Mouse (Mus musculus) lung, embryonic 16.5 days (tissue): Measurements from ENCODE around the gene Kirrel3. TPM values are rescaled to one million over a fixed set of nuclear protein-coding genes. Genes with fewer than 3 reads are reported as not detected.

Source experiments
- ATAC-seq: fragments of 200-750 bp; cut with Nextera tagmentation; 2 replicates; pipeline ENCODE4 v1.8.0; 2017; ENCODE audit warnings: low read depth, mild to moderate bottlenecking, moderate library complexity
- H3K27ac ChIP-seq: fragments of 300-500 bp; sonication (generic); 2 replicates; pipeline ENCODE4 v1.5.1; 2014; ENCODE audit warnings: mild to moderate bottlenecking, control low read depth, low read length
- H3K27me3 ChIP-seq: fragments of 300-500 bp; sonication (generic); 2 replicates; pipeline ENCODE4 v1.6.1; 2014; ENCODE audit warnings: low read depth, low read length, mixed read lengths; ENCODE audit not compliant: control insufficient read depth, insufficient read depth
- H3K36me3 ChIP-seq: fragments of 300-500 bp; sonication (generic); 2 replicates; pipeline ENCODE4 v1.6.1; 2014; ENCODE audit warnings: low read length; ENCODE audit not compliant: control insufficient read depth, insufficient read depth
- H3K4me1 ChIP-seq: fragments of 300-500 bp; sonication (generic); replicated peaks from 2 replicates; pipeline ENCODE4 v1.6.1; 2014; ENCODE audit warnings: low read length, mixed read lengths; ENCODE audit not compliant: control insufficient read depth, insufficient read depth
- H3K4me2 ChIP-seq: fragments of 300-500 bp; sonication (generic); 2 replicates; pipeline ENCODE4 v1.6.1; 2014; ENCODE audit warnings: low read depth, low read length, control low read depth
- H3K4me3 ChIP-seq: fragments of 300-500 bp; sonication (generic); 2 replicates; pipeline ENCODE4 v1.5.1; 2014; ENCODE audit warnings: mild to moderate bottlenecking, low read length, control low read depth
- H3K9ac ChIP-seq: fragments of 300-500 bp; sonication (generic); 2 replicates; pipeline ENCODE4 v1.6.1; 2014; ENCODE audit warnings: low read length, control low read depth
- H3K9me3 ChIP-seq: fragments of 300-500 bp; sonication (generic); 2 replicates; pipeline ENCODE4 v1.6.1; 2016; ENCODE audit warnings: low read length; ENCODE audit not compliant: control insufficient read depth
- WGBS: fragments of 180-500 bp; shearing (Covaris S2); extraction: QIAGEN DNeasy Blood & Tissue Kit; methylation state at CpG from one replicate; pipeline ENCODE4 v1.1.7; 2014; 5-methylcytosine and 5-hydroxymethylcytosine counted together
- polyA plus RNA-seq: library from polyadenylated mRNA; unstranded; fragments of >200 nt; fragmentation: Nextera tagmentation; extraction: Ambion mirVana; gene quantifications from 2 replicates; pipeline ENCODE4 v1.2.1, GENCODE M21; 2015

The Kirrel3 gene
- polyA plus RNA-seq, 1 experiment from 2014 or later, result 1.2 TPM

- 39% methylated on average over 1 of the region's 1 CpGs for WGBS
- Histone ChIP-seq H3K27me3 (no peaks in the 10 kb centered on the region), H3K4me3 (no peak overlapping the region), H3K36me3 (no peaks in the 10 kb centered on the region), H3K9me3 (no peaks in the 10 kb centered on the region), H3K4me1 (no peaks in the 10 kb centered on the region; the same call in 1 of the 2 replicates), H3K9ac (no peak overlapping the region), H3K27ac (no peak overlapping the region), H3K4me2 (no peak overlapping the region)
- ATAC-seq, result peak; percentile 75
Measured at GRCm38 (mm10) chr9:34667182-34667581, 181.5 kb downstream of the Kirrel3 start.

- 56% methylated on average over 2 of the region's 2 CpGs for WGBS
- no peak for ATAC-seq
Measured at GRCm38 (mm10) chr9:34670906-34671305, 185.2 kb downstream of the Kirrel3 start.

GRCm38 (mm10) chr9:34686798-34687197 lies 201.1 kb downstream of the Kirrel3 start:
- no peak overlapping the region for H3K27ac ChIP-seq
- no peak for ATAC-seq
- no peak overlapping the region for H3K4me3 ChIP-seq
- no peaks in the 10 kb centered on the region for H3K4me1 ChIP-seq
- H3K9ac ChIP-seq, result no peak overlapping the region
- WGBS, result 81% methylated on average over 6 of the region's 6 CpGs
- no peaks in the 10 kb centered on the region for H3K36me3 ChIP-seq
- no peak overlapping the region for H3K4me2 ChIP-seq
- no peaks in the 10 kb centered on the region for H3K9me3 ChIP-seq
- no peaks in the 10 kb centered on the region for H3K27me3 ChIP-seq

More at GRCm38 (mm10) chr9:34670906-34671305, 185.2 kb downstream of the Kirrel3 start:
- Histone ChIP-seq H3K27me3 (no peaks in the 10 kb centered on the region), H3K9ac (no peak overlapping the region), H3K4me3 (no peak overlapping the region), H3K4me2 (no peak overlapping the region), H3K4me1 (no peaks in the 10 kb centered on the region; the same call in 1 of the 2 replicates), H3K9me3 (no peaks in the 10 kb centered on the region), H3K27ac (no peak overlapping the region), H3K36me3 (no peaks in the 10 kb centered on the region)

GRCm38 (mm10) chr9:34688358-34688757 lies 202.7 kb downstream of the Kirrel3 start:
- 29% methylated on average over 4 of the region's 4 CpGs for WGBS
- H3K4me1 ChIP-seq, result no peaks in the 10 kb centered on the region
- no peak for ATAC-seq

GRCm38 (mm10) chr9:34689375-34689774 lies 203.7 kb downstream of the Kirrel3 start:
- no peaks in the 10 kb centered on the region for H3K9me3 ChIP-seq
- no peak overlapping the region for H3K9ac ChIP-seq
- H3K27ac ChIP-seq, result no peak overlapping the region
- H3K4me1 ChIP-seq, result no peaks in the 10 kb centered on the region
- no peak overlapping the region for H3K4me2 ChIP-seq
- 52% methylated on average over 3 of the region's 3 CpGs for WGBS
- no peaks in the 10 kb centered on the region for H3K27me3 ChIP-seq
- no peak overlapping the region for H3K4me3 ChIP-seq
- no peaks in the 10 kb centered on the region for H3K36me3 ChIP-seq
- ATAC-seq, result no peak

More at GRCm38 (mm10) chr9:34688358-34688757, 202.7 kb downstream of the Kirrel3 start:
- no peak overlapping the region for H3K9ac ChIP-seq
- H3K27me3 ChIP-seq, result no peaks in the 10 kb centered on the region
- H3K36me3 ChIP-seq, result no peaks in the 10 kb centered on the region
- no peak overlapping the region for H3K27ac ChIP-seq
- no peak overlapping the region for H3K4me2 ChIP-seq
- no peak overlapping the region for H3K4me3 ChIP-seq
- H3K9me3 ChIP-seq, result no peaks in the 10 kb centered on the region

GRCm38 (mm10) chr9:34695646-34696045 lies 210.0 kb downstream of the Kirrel3 start:
- no peak overlapping the region for H3K4me2 ChIP-seq
- H3K9me3 ChIP-seq, result no peaks in the 10 kb centered on the region
- no peaks in the 10 kb centered on the region for H3K27me3 ChIP-seq
- ATAC-seq, result no peak
- WGBS, result 66% methylated on average over 5 of the region's 5 CpGs
- no peaks in the 10 kb centered on the region for H3K36me3 ChIP-seq
- no peak overlapping the region for H3K27ac ChIP-seq
- H3K4me1 ChIP-seq, result no peaks in the 10 kb centered on the region
- H3K9ac ChIP-seq, result no peak overlapping the region
- no peak overlapping the region for H3K4me3 ChIP-seq

GRCm38 (mm10) chr9:34703547-34704300 lies 218.0 kb downstream of the Kirrel3 start:
- H3K4me2 ChIP-seq, result no peak overlapping the region
- no peaks in the 10 kb centered on the region for H3K36me3 ChIP-seq
- ATAC-seq, result peak; percentile 45; the same call in 1 of the 2 replicates
- H3K4me1 ChIP-seq, result peaks cover 9% of the 10 kb centered on the region; the same call in 1 of the 2 replicates
- H3K4me3 ChIP-seq, result no peak overlapping the region
- no peak overlapping the region for H3K27ac ChIP-seq
- H3K27me3 ChIP-seq, result no peaks in the 10 kb centered on the region
- no peaks in the 10 kb centered on the region for H3K9me3 ChIP-seq
- no peak overlapping the region for H3K9ac ChIP-seq
- WGBS, result 69% methylated on average over 12 of the region's 12 CpGs

- 0 out of 2 replicates have a peak, but pooled peaks have one; percentile 34 for ATAC-seq
- Histone ChIP-seq H3K4me1 (peaks cover 9% of the 10 kb centered on the region; the same call in 1 of the 2 replicates), H3K27me3 (no peaks in the 10 kb centered on the region), H3K9me3 (no peaks in the 10 kb centered on the region), H3K36me3 (no peaks in the 10 kb centered on the region), H3K9ac (no peak overlapping the region), H3K4me3 (no peak overlapping the region), H3K4me2 (no peak overlapping the region), H3K27ac (no peak overlapping the region)
- WGBS, result 29% methylated on average over 2 of the region's 2 CpGs
Measured at GRCm38 (mm10) chr9:34704357-34704756, 218.7 kb downstream of the Kirrel3 start.

GRCm38 (mm10) chr9:34706350-34706873 lies 220.7 kb downstream of the Kirrel3 start:
- Histone ChIP-seq H3K9me3 (no peaks in the 10 kb centered on the region), H3K4me3 (no peak overlapping the region), H3K4me1 (peaks cover 9% of the 10 kb centered on the region; the same call in 1 of the 2 replicates), H3K27me3 (no peaks in the 10 kb centered on the region), H3K27ac (no peak overlapping the region), H3K36me3 (no peaks in the 10 kb centered on the region), H3K9ac (no peak overlapping the region), H3K4me2 (no peak overlapping the region)
- WGBS, result 25% methylated on average over 4 of the region's 4 CpGs
- ATAC-seq, result no peak
